Mouse (Mus musculus) lung, postnatal 0 days (tissue): ENCODE measurements around the gene Tekt1.

Experiments used
- CTCF ChIP-seq: IDR thresholded peaks from 2 replicates; pipeline ENCODE4 v1.5.1; 2016; ENCODE audit warnings: antibody characterized with exemption, mild to moderate bottlenecking
- EP300 ChIP-seq: IDR thresholded peaks from 2 replicates; pipeline ENCODE4 v1.6.1; 2016; ENCODE audit warnings: antibody characterized with exemption, mild to moderate bottlenecking, control low read depth

DNA sequence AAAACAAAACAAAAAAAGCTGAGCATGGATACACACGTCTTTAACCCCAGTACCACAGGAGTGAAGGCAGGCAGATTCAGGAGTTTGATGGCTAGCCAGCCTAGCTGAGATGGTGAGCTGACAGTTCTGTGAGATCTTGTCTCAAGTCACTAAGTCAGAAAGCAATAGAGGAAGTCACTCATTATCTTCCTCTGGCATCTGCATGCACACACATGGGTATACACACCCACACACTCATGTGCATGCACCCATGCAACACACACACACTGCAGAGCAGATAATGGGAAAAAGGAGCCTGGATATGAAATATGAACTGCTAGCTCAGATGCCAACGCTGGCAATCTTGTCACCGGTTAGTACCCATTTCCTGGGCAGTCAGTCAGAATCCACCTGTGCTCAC is 31.0 kb upstream of the Tekt1 start:
- TF ChIP-seq CTCF: no peak
- TF ChIP-seq EP300: no peak
